Mouse (Mus musculus): ENCODE measurements around the gene C2cd4c. TPM values are rescaled to one million over a fixed set of nuclear protein-coding genes. Genes with fewer than 3 reads are reported as not detected.

Gene C2cd4c
- total RNA-seq, 2 experiments from 2014 or later = 0.11 to 0.12 TPM

- intact Hi-C loops (cut with DNase I; ENCODE audit: low total_unique reads) = no loop called here
- no peak for DNase-seq
These were observed 29.8 kb downstream of the C2cd4c start for GRCm38 (mm10) chr10:79584021-79584420.

GRCm38 (mm10) chr10:79581501-79581900, 32.3 kb downstream of the C2cd4c start:
- DNase-seq = no peak
- intact Hi-C loops (cut with DNase I; ENCODE audit: low total_unique reads) = no loop called here

- intact Hi-C loops (cut with DNase I; ENCODE audit: low total_unique reads) = no loop called here
- DNase-seq = no peak
These were observed 33.0 kb downstream of the C2cd4c start for GRCm38 (mm10) chr10:79580811-79581210.

- no peak for DNase-seq
- intact Hi-C loops (cut with DNase I; ENCODE audit: low total_unique reads) = no loop called here
These were observed 33.5 kb downstream of the C2cd4c start for GRCm38 (mm10) chr10:79580356-79580755.

- intact Hi-C loops (cut with DNase I; ENCODE audit: low total_unique reads) = no loop called here
- DNase-seq = no peak
These were observed 34.0 kb downstream of the C2cd4c start for GRCm38 (mm10) chr10:79579781-79580180.

- no peak for DNase-seq
- intact Hi-C loops (cut with DNase I; ENCODE audit: low total_unique reads) = no loop called here
These were observed 34.9 kb downstream of the C2cd4c start for GRCm38 (mm10) chr10:79578891-79579290.

GRCm38 (mm10) chr10:79578276-79578675, 35.5 kb downstream of the C2cd4c start:
- intact Hi-C loops (cut with DNase I; ENCODE audit: low total_unique reads) = no loop called here
- no peak for DNase-seq

- intact Hi-C loops (cut with DNase I; ENCODE audit: low total_unique reads) = no loop called here
- no peak for DNase-seq
These were observed 36.4 kb downstream of the C2cd4c start for GRCm38 (mm10) chr10:79577376-79577775.

- intact Hi-C loops (cut with DNase I; ENCODE audit: low total_unique reads) = no loop called here
These were observed 38.1 kb downstream of the C2cd4c start for GRCm38 (mm10) chr10:79575754-79576153.

GRCm38 (mm10) chr10:79574796-79575195, 39.0 kb downstream of the C2cd4c start:
- intact Hi-C loops (cut with DNase I; ENCODE audit: low total_unique reads) = no loop called here
- DNase-seq = no peak

More at GRCm38 (mm10) chr10:79575754-79576153, 38.1 kb downstream of the C2cd4c start:
- no peak for DNase-seq

- intact Hi-C loops (cut with DNase I; ENCODE audit: low total_unique reads) = no loop called here
- DNase-seq = no peak
These were observed 39.5 kb downstream of the C2cd4c start for GRCm38 (mm10) chr10:79574350-79574749.

GRCm38 (mm10) chr10:79573611-79574010, 40.2 kb downstream of the C2cd4c start:
- intact Hi-C loops (cut with DNase I; ENCODE audit: low total_unique reads) = no loop called here

GRCm38 (mm10) chr10:79571314-79571713, 42.5 kb downstream of the C2cd4c start:
- intact Hi-C loops (cut with DNase I; ENCODE audit: low total_unique reads) = no loop called here
- no peak for DNase-seq

More at GRCm38 (mm10) chr10:79573611-79574010, 40.2 kb downstream of the C2cd4c start:
- DNase-seq = no peak

GRCm38 (mm10) chr10:79569921-79570320, 43.9 kb downstream of the C2cd4c start:
- intact Hi-C loops (cut with DNase I; ENCODE audit: low total_unique reads) = no loop called here
- DNase-seq = no peak

GRCm38 (mm10) chr10:79559716-79560115, 54.1 kb downstream of the C2cd4c start:
- DNase-seq = no peak
- intact Hi-C loops (cut with DNase I; ENCODE audit: low total_unique reads) = no loop called here

- DNase-seq = no peak
- intact Hi-C loops (cut with DNase I; ENCODE audit: low total_unique reads) = no loop called here
These were observed 56.3 kb downstream of the C2cd4c start for GRCm38 (mm10) chr10:79557496-79557895.

- no peak for DNase-seq
- intact Hi-C loops (cut with DNase I; ENCODE audit: low total_unique reads) = no loop called here
These were observed 56.9 kb downstream of the C2cd4c start for GRCm38 (mm10) chr10:79556951-79557350.

Other genes with a start within 250 kb of the C2cd4c start
- gene Vmn2r83, start 145.3 kb downstream of the C2cd4c start, total RNA-seq (2021) = not detected
- 1 to 10 TPM; 1.3 to 2.2 TPM for gene Plpp2, start 80.2 kb downstream of the C2cd4c start, total RNA-seq (2021)
- 10 to 100 TPM; 10.3 to 10.6 TPM for gene Mier2, start 58.8 kb downstream of the C2cd4c start, total RNA-seq (2021)
- gene Theg, start 26.7 kb downstream of the C2cd4c start, total RNA-seq (2021) = not detected
- 1 to 10 TPM; 2.3 to 3.3 TPM for gene Shc2, start 23.9 kb upstream of the C2cd4c start, total RNA-seq (2021)
- gene Odf3l2, start 31.7 kb upstream of the C2cd4c start, total RNA-seq (2021) = 10 to 100 TPM in 1 of 2 experiments, 1 to 10 TPM in 1; 1.1 to 12.4 TPM
- not detected for gene Madcam1, start 50.5 kb upstream of the C2cd4c start, total RNA-seq (2021)
- 10 to 100 TPM; 22.6 to 24.0 TPM for gene Tpgs1, start 55.3 kb upstream of the C2cd4c start, total RNA-seq (2021)
- gene Cdc34, start 68.2 kb upstream of the C2cd4c start, total RNA-seq (2021) = 100 to 1,000 TPM; 314 to 321 TPM
- gene Gzmm, start 75.0 kb upstream of the C2cd4c start, total RNA-seq (2021) = 1 to 10 TPM; 2.3 to 2.9 TPM
- gene Bsg, start 90.5 kb upstream of the C2cd4c start, total RNA-seq (2021) = 100 to 1,000 TPM; 496 to 497 TPM
- under 1 TPM; 0.42 to 0.78 TPM for gene Hcn2, start 102.6 kb upstream of the C2cd4c start, total RNA-seq (2021)
- 10 to 100 TPM; 21.5 to 21.6 TPM for gene Polrmt, start 132.6 kb upstream of the C2cd4c start, total RNA-seq (2021)
- gene Fgf22, start 141.1 kb upstream of the C2cd4c start, total RNA-seq (2021) = not detected
- gene Rnf126, start 152.9 kb upstream of the C2cd4c start, total RNA-seq (2021) = 10 to 100 TPM; 25.9 to 30.6 TPM
- 1 to 10 TPM; 1.3 to 2.2 TPM for gene Fstl3, start 163.2 kb upstream of the C2cd4c start, total RNA-seq (2021)
- not detected for gene Prss57, start 176.9 kb upstream of the C2cd4c start, total RNA-seq (2021)
- 10 to 100 TPM; 25.7 to 33.5 TPM for gene Palm, start 179.5 kb upstream of the C2cd4c start, total RNA-seq (2021)
- gene Misp, start 207.0 kb upstream of the C2cd4c start, total RNA-seq (2021) = under 1 TPM in 1 of 2 experiments, not detected in 1; 0.35 TPM
- gene Ptbp1, start 240.4 kb upstream of the C2cd4c start, total RNA-seq (2021) = 10 to 100 TPM; 40.3 to 48.1 TPM

Measured in gastrocnemius, postnatal 14 days (tissue).